Mouse (Mus musculus) bone marrow macrophage, adult 2 months (primary cell): Measurements from ENCODE around the gene Tmf1.

Experiments
- CTCF ChIP-seq: IDR thresholded peaks from 2 replicates; pipeline ENCODE4 v1.5.1; 2012; ENCODE audit warnings: low read depth, mild to moderate bottlenecking, low read length, moderate library complexity
- POLR2A ChIP-seq: IDR thresholded peaks from 2 replicates; pipeline ENCODE4 v1.6.1; 2012; ENCODE audit warnings: mild to moderate bottlenecking, low read depth, low read length, borderline replicate concordance

DNA sequence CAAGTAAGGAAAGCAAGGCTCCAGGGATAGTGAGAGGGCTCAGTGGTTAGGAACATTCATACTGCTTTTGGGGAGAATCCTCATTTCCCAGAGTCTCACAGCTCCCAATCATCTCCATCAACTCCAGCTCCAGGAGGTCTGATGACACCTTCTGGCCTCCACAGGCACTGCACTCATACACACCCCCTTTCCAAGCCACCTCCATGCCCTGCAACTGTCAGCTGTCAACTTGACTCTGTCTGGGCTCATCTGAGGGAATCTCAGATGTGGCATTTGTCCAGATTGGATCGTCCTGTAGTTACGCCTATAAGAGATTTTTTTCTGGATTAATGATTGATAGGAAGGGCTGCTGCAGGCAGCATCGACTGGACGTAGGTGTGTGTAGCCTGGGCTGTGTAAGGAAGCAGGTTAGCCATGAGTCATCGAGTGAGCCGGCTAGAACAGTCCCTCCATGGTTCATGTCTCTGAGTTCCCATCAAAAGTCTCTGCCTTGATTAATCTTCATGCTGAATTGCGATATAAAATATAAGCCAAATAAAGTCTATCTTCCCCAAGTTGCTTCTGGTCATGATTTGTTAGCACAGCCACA, 74.6 kb downstream of the Tmf1 start:
- TF ChIP-seq CTCF, result no peak
- TF ChIP-seq POLR2A, result no peak
